Mouse (Mus musculus) stomach, embryonic 15.5 days (tissue): Measurements from ENCODE around the gene Samd4. TPM values are rescaled to one million over a fixed set of nuclear protein-coding genes. Genes with fewer than 3 reads are reported as not detected.

Experiments used
- ATAC-seq: fragments of 200-750 bp; cut with Nextera tagmentation; 2 replicates; pipeline ENCODE4 v1.8.0; 2017; ENCODE audit warnings: low read depth, moderate number of reproducible peaks, moderate TSS enrichment; ENCODE audit not compliant: insufficient read depth, low FRiP score
- H3K27ac ChIP-seq: fragments of 300-500 bp; sonication (generic); 2 replicates; pipeline ENCODE4 v1.5.1; 2015; ENCODE audit warnings: mild to moderate bottlenecking, inconsistent platforms
- H3K27me3 ChIP-seq: fragments of 300-500 bp; sonication (generic); replicated peaks from 2 replicates; pipeline ENCODE4 v1.6.1; 2015; ENCODE audit warnings: inconsistent platforms
- H3K36me3 ChIP-seq: fragments of 300-500 bp; sonication (generic); 2 replicates; pipeline ENCODE4 v1.6.1; 2015; ENCODE audit warnings: inconsistent platforms
- H3K4me1 ChIP-seq: fragments of 300-500 bp; sonication (generic); 2 replicates; pipeline ENCODE4 v1.6.1; 2015; ENCODE audit warnings: inconsistent platforms
- H3K4me2 ChIP-seq: fragments of 300-500 bp; sonication (generic); 2 replicates; pipeline ENCODE4 v1.6.1; 2015; ENCODE audit warnings: mild to moderate bottlenecking, inconsistent platforms
- H3K4me3 ChIP-seq: fragments of 300-500 bp; sonication (generic); replicated peaks from 2 replicates; pipeline ENCODE4 v1.5.1; 2015; ENCODE audit warnings: inconsistent platforms
- H3K9ac ChIP-seq: fragments of 300-500 bp; sonication (generic); 2 replicates; pipeline ENCODE4 v1.6.1; 2015; ENCODE audit warnings: inconsistent platforms
- H3K9me3 ChIP-seq: fragments of 300-500 bp; sonication (generic); 2 replicates; pipeline ENCODE4 v1.6.1; 2016; ENCODE audit warnings: inconsistent platforms
- WGBS: fragments of 180-500 bp; shearing (Covaris S2); methylation state at CpG from one replicate; pipeline ENCODE4 v1.1.7; 2015; 5-methylcytosine and 5-hydroxymethylcytosine counted together
- polyA plus RNA-seq: library from polyadenylated mRNA; unstranded; fragments of >200 nt; fragmentation: Nextera tagmentation; extraction: Ambion mirVana; gene quantifications from 2 replicates; pipeline ENCODE4 v1.2.1, GENCODE M21; 2015

The Samd4 gene
- polyA plus RNA-seq, 1 experiment from 2014 or later, result 7.1 TPM

GRCm38 (mm10) chr14:47011171-47012139 is 128.8 kb downstream of the Samd4 start:
- no peaks in the 10 kb centered on the region for H3K9me3 ChIP-seq
- H3K4me2 ChIP-seq, result no peak overlapping the region
- no peak overlapping the region for H3K27ac ChIP-seq
- no peaks in the 10 kb centered on the region for H3K27me3 ChIP-seq
- H3K36me3 ChIP-seq, result no peaks in the 10 kb centered on the region
- no peak for ATAC-seq
- H3K4me3 ChIP-seq, result no peak overlapping the region
- no peak overlapping the region for H3K9ac ChIP-seq
- no peaks in the 10 kb centered on the region for H3K4me1 ChIP-seq
- 66% methylated on average over 18 of the region's 18 CpGs for WGBS

DNA sequence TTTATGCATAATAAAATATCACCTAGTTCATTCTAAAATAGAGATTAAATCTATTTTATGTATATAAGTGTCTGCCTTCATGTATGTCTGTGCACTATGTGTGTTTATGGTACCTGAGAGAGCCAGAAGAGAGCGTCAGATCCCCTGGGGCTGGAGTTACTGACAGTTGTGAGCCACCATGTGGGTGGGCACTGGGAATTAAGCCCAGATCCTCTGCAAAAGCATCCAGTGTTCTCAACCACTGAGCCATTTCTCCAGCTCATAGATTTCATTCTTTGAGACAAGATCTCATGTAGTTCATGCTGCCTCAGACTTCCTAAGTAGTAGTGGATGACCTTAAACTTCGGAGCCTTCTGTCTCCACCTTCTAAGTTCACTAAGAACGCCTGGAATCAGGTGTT is 133.0 kb downstream of the Samd4 start:
- no peaks in the 10 kb centered on the region for H3K36me3 ChIP-seq
- H3K4me2 ChIP-seq, result no peak overlapping the region
- no peak overlapping the region for H3K27ac ChIP-seq
- H3K4me3 ChIP-seq, result no peak overlapping the region
- H3K4me1 ChIP-seq, result no peaks in the 10 kb centered on the region
- no peak overlapping the region for H3K9ac ChIP-seq
- H3K9me3 ChIP-seq, result no peaks in the 10 kb centered on the region
- no peak for ATAC-seq
- no peaks in the 10 kb centered on the region for H3K27me3 ChIP-seq
- 79% methylated on average over 3 of the region's 3 CpGs for WGBS

DNA sequence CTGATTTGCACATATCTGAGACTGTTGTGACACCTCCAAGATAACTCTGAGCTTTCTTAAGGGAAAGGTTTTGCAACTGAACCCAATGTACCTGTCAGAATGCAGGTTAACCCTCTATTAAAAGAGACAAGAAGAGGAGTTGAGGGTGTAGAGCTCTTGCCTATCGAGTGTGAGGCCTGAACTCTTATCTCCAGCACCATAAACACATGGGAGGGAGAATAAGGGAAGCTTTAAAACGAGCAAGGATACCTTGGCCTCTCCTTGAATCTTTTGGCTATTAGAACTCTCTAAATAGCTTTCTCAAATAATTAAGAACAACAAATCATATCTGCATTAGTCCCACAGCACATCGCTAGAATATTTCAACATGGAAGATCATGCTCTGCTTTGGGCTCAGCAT is 135.0 kb downstream of the Samd4 start:
- Histone ChIP-seq H3K4me1 (0 out of 2 replicates have a peak, but pooled peaks cover 6% of the 10 kb centered on the region), H3K27ac (no peak overlapping the region), H3K36me3 (no peaks in the 10 kb centered on the region), H3K9ac (no peak overlapping the region), H3K27me3 (no peaks in the 10 kb centered on the region), H3K9me3 (no peaks in the 10 kb centered on the region), H3K4me3 (no peak overlapping the region), H3K4me2 (no peak overlapping the region)
- no peak for ATAC-seq
- 68% methylated on average over 3 of the region's 3 CpGs for WGBS

DNA sequence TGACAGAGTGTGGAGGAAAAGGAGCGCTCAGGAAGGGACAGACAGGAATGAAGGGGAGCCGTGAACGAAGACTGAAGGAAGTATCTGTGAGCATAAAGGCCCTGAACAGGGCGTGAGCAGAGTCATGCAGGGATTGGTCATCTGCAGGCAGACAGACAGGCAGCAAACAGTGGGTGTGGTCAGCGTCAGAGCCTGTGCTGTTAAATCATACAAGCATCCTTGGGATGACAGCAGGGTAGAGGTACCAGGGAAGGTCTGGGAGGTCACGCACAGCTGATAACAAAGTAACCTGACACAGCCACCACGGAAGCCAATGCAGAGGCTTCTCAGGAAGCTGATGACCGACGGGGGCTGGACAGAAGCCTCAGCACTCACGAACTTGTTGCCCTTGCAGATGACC is 138.2 kb downstream of the Samd4 start:
- Histone ChIP-seq H3K27me3 (no peaks in the 10 kb centered on the region), H3K9ac (no peak overlapping the region), H3K4me3 (no peak overlapping the region), H3K9me3 (no peaks in the 10 kb centered on the region), H3K36me3 (no peaks in the 10 kb centered on the region), H3K4me1 (0 out of 2 replicates have a peak, but pooled peaks cover 6% of the 10 kb centered on the region), H3K27ac (no peak overlapping the region), H3K4me2 (no peak overlapping the region)
- WGBS, result 34% methylated on average over 10 of the region's 10 CpGs
- no peak for ATAC-seq

DNA sequence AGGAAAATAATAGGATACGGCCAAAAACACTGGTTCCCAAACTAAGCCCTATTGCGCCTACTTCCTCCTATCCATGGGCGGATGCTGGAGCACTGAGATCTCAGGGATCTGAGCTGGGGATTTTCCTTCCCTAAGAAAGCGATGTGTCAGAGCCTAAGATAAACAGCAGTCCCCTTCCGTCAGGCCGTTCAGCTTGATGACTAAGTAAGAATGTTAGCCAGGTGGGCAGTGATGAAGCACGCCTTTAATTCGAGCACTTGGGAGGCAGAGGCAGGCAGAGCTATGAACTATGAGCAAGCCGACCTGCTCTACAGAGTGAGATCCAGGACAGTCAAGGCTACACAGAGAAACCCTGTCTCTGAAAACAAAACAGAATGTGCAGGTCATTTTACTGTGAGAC is 140.9 kb downstream of the Samd4 start:
- Histone ChIP-seq H3K9ac (no peak overlapping the region), H3K27me3 (no peaks in the 10 kb centered on the region), H3K36me3 (no peaks in the 10 kb centered on the region), H3K4me1 (0 out of 2 replicates have a peak, but pooled peaks cover 6% of the 10 kb centered on the region), H3K4me2 (no peak overlapping the region), H3K27ac (no peak overlapping the region), H3K4me3 (no peak overlapping the region), H3K9me3 (no peaks in the 10 kb centered on the region)
- 68% methylated on average over 9 of the region's 9 CpGs for WGBS
- ATAC-seq, result no peak

DNA sequence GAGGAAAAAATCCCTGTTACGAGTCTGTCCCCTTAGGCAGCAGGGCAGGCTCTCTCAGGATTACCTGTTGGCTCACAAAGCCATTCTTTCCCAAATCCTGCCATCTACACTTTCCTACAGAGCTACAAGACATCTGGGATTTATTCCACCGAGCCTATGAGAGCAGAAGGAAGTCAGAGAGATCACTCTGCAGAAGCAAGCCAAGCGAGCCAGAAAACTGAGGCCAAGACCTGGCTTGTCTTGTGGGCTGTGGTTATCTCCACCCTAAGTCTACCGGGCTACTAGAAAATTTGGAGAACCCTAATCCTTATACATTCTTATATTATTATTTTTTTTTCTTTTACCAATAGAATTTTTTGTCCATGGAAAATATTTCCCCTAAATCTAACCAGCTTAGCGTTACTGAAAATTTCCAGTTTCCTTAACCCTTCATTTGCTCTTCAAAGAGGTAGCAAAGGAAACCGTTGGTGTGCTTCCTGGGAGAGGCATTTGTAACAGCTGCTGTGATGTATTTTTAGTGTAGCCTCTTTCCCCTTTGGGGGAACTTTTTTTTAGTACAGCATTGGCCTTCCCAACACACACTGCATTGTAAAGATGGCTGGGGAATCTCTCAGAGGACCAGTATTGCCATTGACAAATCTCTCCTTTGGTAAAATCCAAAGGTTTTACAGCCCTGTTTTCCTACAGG is 144.9 kb downstream of the Samd4 start:
- WGBS, result 72% methylated on average over 6 of the region's 6 CpGs
- Histone ChIP-seq H3K9ac (no peak overlapping the region), H3K27me3 (no peaks in the 10 kb centered on the region), H3K4me2 (no peak overlapping the region), H3K4me1 (no peaks in the 10 kb centered on the region), H3K36me3 (no peaks in the 10 kb centered on the region), H3K27ac (no peak overlapping the region), H3K4me3 (no peak overlapping the region), H3K9me3 (no peaks in the 10 kb centered on the region)
- ATAC-seq, result no peak

- no peaks in the 10 kb centered on the region for H3K36me3 ChIP-seq
- no peaks in the 10 kb centered on the region for H3K4me1 ChIP-seq
- 84% methylated on average over 2 of the region's 2 CpGs for WGBS
- no peak overlapping the region for H3K27ac ChIP-seq
- ATAC-seq, result no peak
- H3K9me3 ChIP-seq, result no peaks in the 10 kb centered on the region
- no peak overlapping the region for H3K4me2 ChIP-seq
- no peak overlapping the region for H3K9ac ChIP-seq
- no peak overlapping the region for H3K4me3 ChIP-seq
- H3K27me3 ChIP-seq, result no peaks in the 10 kb centered on the region
These were observed 148.9 kb downstream of the Samd4 start for GRCm38 (mm10) chr14:47031542-47031941.

DNA sequence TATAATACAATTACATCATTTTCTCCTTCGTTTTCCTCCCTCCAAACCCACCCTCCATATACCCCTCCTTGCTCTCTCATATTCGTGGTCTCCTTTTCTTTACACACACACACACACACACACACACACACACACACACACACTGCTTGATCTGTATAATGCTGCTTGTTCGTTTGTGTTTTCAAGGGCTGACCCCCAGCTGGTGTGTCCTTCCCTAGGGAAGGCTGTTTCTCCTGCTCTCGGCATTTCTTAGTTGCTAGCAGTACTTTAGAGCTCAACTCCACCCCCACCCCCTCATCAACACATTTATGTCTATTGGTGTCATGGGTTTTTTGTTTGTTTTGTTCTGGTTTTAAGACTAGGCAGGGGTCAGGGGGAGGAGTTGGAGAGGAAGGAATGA is 149.5 kb downstream of the Samd4 start:
- ATAC-seq, result no peak
- no peaks in the 10 kb centered on the region for H3K36me3 ChIP-seq
- no peak overlapping the region for H3K9ac ChIP-seq
- H3K4me2 ChIP-seq, result no peak overlapping the region
- no peaks in the 10 kb centered on the region for H3K27me3 ChIP-seq
- no peaks in the 10 kb centered on the region for H3K9me3 ChIP-seq
- no peaks in the 10 kb centered on the region for H3K4me1 ChIP-seq
- no peak overlapping the region for H3K27ac ChIP-seq
- no peak overlapping the region for H3K4me3 ChIP-seq
- WGBS, result 48% methylated on average over 4 of the region's 4 CpGs

- Histone ChIP-seq H3K4me2 (no peak overlapping the region), H3K4me3 (no peak overlapping the region), H3K27me3 (no peaks in the 10 kb centered on the region), H3K4me1 (no peaks in the 10 kb centered on the region), H3K27ac (no peak overlapping the region), H3K36me3 (no peaks in the 10 kb centered on the region), H3K9me3 (no peaks in the 10 kb centered on the region), H3K9ac (no peak overlapping the region)
- ATAC-seq, result no peak
- WGBS, result 82% methylated on average over 5 of the region's 5 CpGs
These were observed 150.8 kb downstream of the Samd4 start for GRCm38 (mm10) chr14:47033423-47033822.

GRCm38 (mm10) chr14:47041699-47042098 is 159.0 kb downstream of the Samd4 start:
- no peaks in the 10 kb centered on the region for H3K4me1 ChIP-seq
- H3K4me3 ChIP-seq, result no peak overlapping the region
- WGBS, result 82% methylated on average over 3 of the region's 3 CpGs
- no peaks in the 10 kb centered on the region for H3K36me3 ChIP-seq
- H3K9ac ChIP-seq, result no peak overlapping the region
- H3K27me3 ChIP-seq, result no peaks in the 10 kb centered on the region
- no peaks in the 10 kb centered on the region for H3K9me3 ChIP-seq
- H3K4me2 ChIP-seq, result no peak overlapping the region
- H3K27ac ChIP-seq, result no peak overlapping the region
- ATAC-seq, result no peak

GRCm38 (mm10) chr14:47049051-47049450 is 166.4 kb downstream of the Samd4 start:
- Histone ChIP-seq H3K4me3 (no peak overlapping the region), H3K36me3 (no peaks in the 10 kb centered on the region), H3K4me2 (no peak overlapping the region), H3K9ac (no peak overlapping the region), H3K27me3 (no peaks in the 10 kb centered on the region), H3K9me3 (no peaks in the 10 kb centered on the region), H3K27ac (no peak overlapping the region), H3K4me1 (no peaks in the 10 kb centered on the region)
- ATAC-seq, result no peak
- WGBS, result 88% methylated on average over 6 of the region's 6 CpGs
